In the genomic region with DNA sequence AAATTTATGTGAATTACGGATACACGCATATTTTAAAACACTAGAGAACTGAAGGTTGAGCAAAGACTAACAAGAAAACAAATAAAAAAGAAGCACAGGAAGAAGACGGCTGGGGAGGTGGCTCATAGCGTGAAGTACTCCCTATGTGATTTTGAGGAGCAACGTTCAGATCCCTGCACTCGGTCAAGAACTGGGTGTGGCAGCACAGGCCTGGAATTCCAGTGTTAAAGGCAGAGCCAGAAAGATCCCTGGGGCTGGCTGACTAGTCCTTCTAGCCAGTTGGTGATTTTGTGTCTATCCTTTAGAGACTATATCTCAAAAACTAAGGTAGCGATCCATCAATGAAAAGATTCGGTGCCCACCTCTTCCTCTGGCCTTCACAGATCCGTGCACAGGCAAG, we compare ENCODE assay signal across 21 mouse cellular contexts. TPM values are rescaled to one million over a fixed set of nuclear protein-coding genes. Genes with fewer than 3 reads are reported as not detected.
DNase-seq lines count a peak whose midpoint lies in the region; TF ChIP-seq lines count a peak whose summit lies in the region.
"Had no signal": no experiment of that assay in that cellular context is flagged by ENCODE, and none has a peak within 500 bp of the region (broad histone marks: within the 10 kb centered on the region; RNA-seq: fewer than 3 reads in every experiment).

No protein-coding gene starts in this region.

- no peak overlapping the region for H3K4me3 ChIP-seq in ES-E14 (ENCODE audit: insufficient read depth in 1 of 2, low read depth in 1 of 2, low read length in 2 of 2, poor library complexity in 1 of 2, severe bottlenecking in 1 of 2)
- H3K4me3 ChIP-seq: embryonic facial prominence, embryonic 12.5 days; forebrain, embryonic 12.5 days; heart, embryonic 13.5 days; hindbrain, embryonic 10.5 days; intestine, embryonic 15.5 days had no signal

- DNase-seq in heart, adult 11 months: peak; percentile 95
- no peak for DNase-seq in heart, postnatal 4 days
- peak; percentile 24 for DNase-seq in lung, postnatal 36 days
- DNase-seq in lung, postnatal 25 days (ENCODE audit: low spot score): no peak
- DNase-seq in ES-E14 (ENCODE audit: low read depth, low spot score): peak; percentile 19
- DNase-seq in skeletal muscle tissue, adult 2 months (ENCODE audit: low read depth, low spot score): peak; percentile 48
- no peak for DNase-seq in cerebellum, postnatal 25 days
- DNase-seq: adrenal gland, adult 2 months; adrenal gland, postnatal 25 days; cerebellum, adult 18-20 months; cerebellum, postnatal 10 days; embryo, embryonic 11 days; gastrocnemius, postnatal 10 days; heart, postnatal 10 days; kidney, adult 18-20 months had no signal

- no peaks in the 10 kb centered on the region for H3K9me3 ChIP-seq in ES-E14 (ENCODE audit: control insufficient read depth, insufficient read depth, low read depth, low read length)
- H3K9me3 ChIP-seq: embryonic facial prominence, embryonic 12.5 days; forebrain, embryonic 12.5 days; heart, embryonic 13.5 days; hindbrain, embryonic 10.5 days; intestine, embryonic 15.5 days had no signal

- no peaks in the 10 kb centered on the region for H3K36me3 ChIP-seq in ES-E14 (ENCODE audit: control insufficient read depth, insufficient read depth, low read length, poor library complexity, severe bottlenecking)
- H3K36me3 ChIP-seq: embryonic facial prominence, embryonic 12.5 days; forebrain, embryonic 12.5 days; hindbrain, embryonic 10.5 days; intestine, embryonic 15.5 days had no signal

- H3K27ac ChIP-seq in ES-E14 (ENCODE audit: insufficient read depth, low read depth, low read length, poor library complexity, severe bottlenecking): no peak overlapping the region
- H3K27ac ChIP-seq: embryonic facial prominence, embryonic 12.5 days; forebrain, embryonic 12.5 days; heart, embryonic 13.5 days; hindbrain, embryonic 10.5 days; hindbrain, embryonic 14.5 days; intestine, embryonic 15.5 days had no signal

- 0 out of 4 replicates have a peak, but pooled peaks cover 0 to 3% of the 10 kb centered on the region in 2 experiments for H3K4me1 ChIP-seq in ES-E14 (ENCODE audit: control insufficient read depth in 2 of 2, insufficient read depth in 2 of 2, low read length in 2 of 2, poor library complexity in 1 of 2)
- H3K4me1 ChIP-seq: embryonic facial prominence, embryonic 12.5 days; forebrain, embryonic 12.5 days; hindbrain, embryonic 10.5 days; intestine, embryonic 15.5 days had no signal

- in situ Hi-C loops in ES-E14 (cut with MboI; ENCODE audit: low sequenced_read_pairs in 2 of 2, unreplicated experiment in 2 of 2): no loop called here

- H3K9ac ChIP-seq in ES-E14 (ENCODE audit: insufficient read depth, low read depth, low read length, poor library complexity, severe bottlenecking): no peak overlapping the region
- H3K9ac ChIP-seq: embryonic facial prominence, embryonic 12.5 days; forebrain, embryonic 12.5 days; heart, embryonic 13.5 days; hindbrain, embryonic 14.5 days; intestine, embryonic 15.5 days had no signal

TF ChIP-seq in ES-E14, 5 proteins besides CTCF, POLR2A, EP300 and RAD21:
- TF ChIP-seq ZNF384 (IDR thresholded peaks at IDR 0.05; ENCODE audit: low read depth, low read length): no peak
- no peak for TF ChIP-seq MAFK (IDR thresholded peaks at IDR 0.05; ENCODE audit: insufficient read depth, low read depth, low read length)
- TF ChIP-seq HCFC1 (IDR thresholded peaks at IDR 0.05; ENCODE audit: borderline replicate concordance, insufficient read depth, low read length): no peak
- TF ChIP-seq CHD2 (IDR thresholded peaks at IDR 0.05; ENCODE audit: low read depth, low read length): no peak

RNA-seq across cellular contexts. Expression of a gene that starts 27.1 kb away (rescaled TPM):
- total RNA-seq in heart, postnatal 4 days (2021): 100 to 1,000 TPM; 480 to 524 TPM
- total RNA-seq in ES-E14 (2012; rRNA removed): 24.7 and 38.8 TPM in 2 replicates

Comparison
In these comparisons a context has a peak if more than half of its experiments do, and no peak if none do; other contexts are left out.
1. DNase-seq: peak in heart, adult 11 months (single experiment), lung, postnatal 36 days (single experiment), ES-E14 (single experiment) and skeletal muscle tissue, adult 2 months (single experiment); none in heart, postnatal 4 days (single experiment), lung, postnatal 25 days (single experiment) and cerebellum, postnatal 25 days (0 of 2).
2. RNA of a gene that starts 27.1 kb away (total RNA-seq): 480 to 524 TPM in heart, postnatal 4 days; 24.7 to 38.8 TPM in ES-E14; every median in the first group is over 10 times any median in the second.